Mouse (Mus musculus) heart, adult 2 months (tissue): ENCODE results near the gene Asxl2.

Experiments used
- CTCF ChIP-seq: fragments of 200-600 bp; IDR thresholded peaks from 2 replicates; pipeline ENCODE4 v1.8.1; 2022; ENCODE audit warnings: antibody characterized with exemption, mild to moderate bottlenecking, moderate library complexity
- POLR2A ChIP-seq: fragments of 200-500 bp; IDR thresholded peaks from 2 replicates; pipeline ENCODE4 v1.6.1; 2011; ENCODE audit warnings: mild to moderate bottlenecking, low read depth, low read length, control low read depth; ENCODE audit not compliant: insufficient read depth

GRCm38 (mm10) chr12:3547911-3548310 is 121.3 kb downstream of the Asxl2 start:
- TF ChIP-seq CTCF (no peak), POLR2A (no peak)
